Comparison of ENCODE assay signal across 22 mouse cellular contexts in the genomic region with DNA sequence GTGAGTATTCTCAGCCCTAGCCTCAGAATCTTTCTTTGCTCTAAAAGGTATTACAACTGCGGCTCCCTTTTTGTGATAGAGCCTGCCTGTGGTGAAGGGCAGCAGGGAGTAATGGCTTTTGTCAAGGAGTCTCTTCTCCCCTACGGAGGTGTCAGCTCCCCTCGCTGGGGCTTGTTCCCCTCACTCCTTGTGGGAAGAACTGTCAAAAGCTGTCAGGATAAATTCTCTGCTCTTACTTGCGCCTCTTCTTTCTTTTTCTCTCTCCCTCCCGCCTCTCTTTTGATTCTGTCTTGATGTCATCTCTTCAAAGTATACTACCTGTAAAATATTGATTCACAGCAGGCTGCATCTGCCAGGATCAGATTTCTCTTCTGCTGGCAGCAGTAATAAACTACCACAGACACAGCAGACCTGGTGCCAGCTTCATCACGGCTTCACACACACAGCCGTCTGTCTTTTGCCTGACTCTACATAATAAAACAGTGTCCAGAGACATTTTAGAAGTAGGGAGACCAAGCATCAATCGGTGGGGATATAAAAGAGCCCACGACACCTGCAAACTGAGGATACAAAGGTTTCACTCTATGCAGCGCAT.
DNase-seq lines count a peak whose midpoint lies in the region; ATAC-seq lines count a peak whose summit lies in the region.
"Had no signal": no experiment of that assay in that cellular context is flagged by ENCODE, and none has a peak within 500 bp of the region (broad histone marks: within the 10 kb centered on the region; RNA-seq: fewer than 3 reads in every experiment).

No protein-coding gene starts in this region.

- no peak overlapping the region for H3K4me3 ChIP-seq in heart, embryonic 11.5 days (ENCODE audit: low read depth, low read length)
- H3K4me3 ChIP-seq in kidney, embryonic 15.5 days (replicated peaks): no peak overlapping the region
- no peak overlapping the region for H3K4me3 ChIP-seq in liver, embryonic 11.5 days (ENCODE audit: low read depth, low read length)
- H3K4me3 ChIP-seq: erythroblast, embryonic 14.5 days; heart, embryonic 10.5 days; layer of hippocampus, adult 2 months; liver, embryonic 15.5 days; stomach, embryonic 15.5 days had no signal

- WGBS in heart, embryonic 11.5 days (ENCODE audit: insufficient replicate concordance): 20% methylated on average over 10 of the region's 10 CpGs
- 10% methylated on average over 10 of the region's 10 CpGs for WGBS in kidney, embryonic 15.5 days
- 22% methylated on average over 10 of the region's 10 CpGs for WGBS in liver, embryonic 11.5 days

- no peaks in the 10 kb centered on the region for H3K9me3 ChIP-seq in heart, embryonic 11.5 days (replicated peaks; ENCODE audit: control insufficient read depth, low read length)
- no peaks in the 10 kb centered on the region for H3K9me3 ChIP-seq in kidney, embryonic 15.5 days (replicated peaks)
- H3K9me3 ChIP-seq in liver, embryonic 11.5 days (ENCODE audit: control insufficient read depth, low read length): no peaks in the 10 kb centered on the region
- H3K9me3 ChIP-seq: heart, embryonic 10.5 days; liver, embryonic 15.5 days; stomach, embryonic 15.5 days had no signal

- no peaks in the 10 kb centered on the region for H3K4me1 ChIP-seq in heart, embryonic 11.5 days (ENCODE audit: control insufficient read depth, insufficient read depth, low read length)
- H3K4me1 ChIP-seq in kidney, embryonic 15.5 days: peaks cover 6% of the 10 kb centered on the region; the same call in 1 of the 2 replicates
- H3K4me1 ChIP-seq in liver, embryonic 11.5 days (replicated peaks; ENCODE audit: control insufficient read depth, insufficient read depth, low read length): no peaks in the 10 kb centered on the region
- H3K4me1 ChIP-seq: liver, embryonic 15.5 days; stomach, embryonic 15.5 days had no signal

- no peak overlapping the region for H3K27ac ChIP-seq in heart, embryonic 11.5 days (ENCODE audit: low read depth, low read length)
- no peak overlapping the region for H3K27ac ChIP-seq in kidney, embryonic 15.5 days
- H3K27ac ChIP-seq in liver, embryonic 11.5 days (ENCODE audit: low read depth, low read length): no peak overlapping the region
- H3K27ac ChIP-seq: heart, embryonic 10.5 days; layer of hippocampus, adult 2 months; liver, embryonic 15.5 days; stomach, embryonic 15.5 days had no signal

- peak overlapping the region; percentile 3; the same call in 1 of the 2 replicates for H3K4me2 ChIP-seq in heart, embryonic 11.5 days
- peak overlapping the region; percentile 33; the same call in 1 of the 2 replicates for H3K4me2 ChIP-seq in kidney, embryonic 15.5 days
- H3K4me2 ChIP-seq in liver, embryonic 11.5 days: no peak overlapping the region
- H3K4me2 ChIP-seq: liver, embryonic 15.5 days; stomach, embryonic 15.5 days had no signal

- H3K36me3 ChIP-seq in heart, embryonic 11.5 days (ENCODE audit: control insufficient read depth, insufficient read depth, low read length): no peaks in the 10 kb centered on the region
- no peaks in the 10 kb centered on the region for H3K36me3 ChIP-seq in kidney, embryonic 15.5 days
- no peaks in the 10 kb centered on the region for H3K36me3 ChIP-seq in liver, embryonic 11.5 days (ENCODE audit: control insufficient read depth, insufficient read depth, low read length)
- H3K36me3 ChIP-seq: heart, embryonic 10.5 days; liver, embryonic 15.5 days; stomach, embryonic 15.5 days had no signal

- DNase-seq in heart, postnatal 14 days: no peak
- no peak for DNase-seq in kidney, adult 8-10 months
- DNase-seq in retina, postnatal 1 day: peak; percentile 6
- DNase-seq in retina, embryonic 14.5 days (ENCODE audit: low spot score): no peak
- no peak for DNase-seq in liver, embryonic 11.5 days (ENCODE audit: low spot score)
- no peak for DNase-seq in adrenal gland, adult 18-20 months (ENCODE audit: low spot score in 2 of 2)
- DNase-seq: adrenal gland, postnatal 14 days; B cell, adult 2 months; cerebellum, adult 18-20 months; gastrocnemius, postnatal 25 days; kidney, postnatal 10 days; right cerebral cortex, postnatal 14 days; thymus, adult 2 months had no signal

- H3K9ac ChIP-seq in heart, embryonic 11.5 days (ENCODE audit: low read depth, low read length): no peak overlapping the region
- H3K9ac ChIP-seq in kidney, embryonic 15.5 days: no peak overlapping the region
- H3K9ac ChIP-seq in liver, embryonic 11.5 days (ENCODE audit: low read depth, low read length): no peak overlapping the region
- H3K9ac ChIP-seq: liver, embryonic 15.5 days; stomach, embryonic 15.5 days had no signal

- no peak for ATAC-seq in heart, embryonic 11.5 days (replicated peaks; ENCODE audit: insufficient number of reproducible peaks, low FRiP score, low TSS enrichment)
- ATAC-seq in kidney, embryonic 15.5 days (replicated peaks; ENCODE audit: low FRiP score): 0 out of 2 replicates have a peak, but pooled peaks have one; percentile 25
- ATAC-seq in liver, embryonic 11.5 days (replicated peaks; ENCODE audit: low FRiP score): no peak
- ATAC-seq: inflammation-experienced regulatory T-cells, adult 6 months; lung, postnatal 0 days had no signal

- H3K27me3 ChIP-seq in heart, embryonic 11.5 days (ENCODE audit: control insufficient read depth, insufficient read depth, low read length): peaks cover 9% of the 10 kb centered on the region
- peaks cover 33% of the 10 kb centered on the region for H3K27me3 ChIP-seq in kidney, embryonic 15.5 days
- peaks cover 11% of the 10 kb centered on the region for H3K27me3 ChIP-seq in liver, embryonic 11.5 days (replicated peaks; ENCODE audit: control insufficient read depth, insufficient read depth, low read length)
- H3K27me3 ChIP-seq: liver, embryonic 15.5 days had no signal

- intact Hi-C loops in heart, postnatal 14 days (cut with DNase I): no loop called here
